Mouse (Mus musculus) skeletal muscle tissue, postnatal 0 days (tissue): ENCODE data around the gene Olfr1239. TPM values are rescaled to one million over a fixed set of nuclear protein-coding genes. Genes with fewer than 3 reads are reported as not detected.

Experiments
- polyA plus RNA-seq: library from polyadenylated mRNA; unstranded; fragments of >200 nt; fragmentation: Nextera tagmentation; extraction: Ambion mirVana; gene quantifications from 2 replicates; pipeline ENCODE4 v1.2.1, GENCODE M21; 2015

Olfr1239 gene
- polyA plus RNA-seq: not detected in 2 replicates

DNA sequence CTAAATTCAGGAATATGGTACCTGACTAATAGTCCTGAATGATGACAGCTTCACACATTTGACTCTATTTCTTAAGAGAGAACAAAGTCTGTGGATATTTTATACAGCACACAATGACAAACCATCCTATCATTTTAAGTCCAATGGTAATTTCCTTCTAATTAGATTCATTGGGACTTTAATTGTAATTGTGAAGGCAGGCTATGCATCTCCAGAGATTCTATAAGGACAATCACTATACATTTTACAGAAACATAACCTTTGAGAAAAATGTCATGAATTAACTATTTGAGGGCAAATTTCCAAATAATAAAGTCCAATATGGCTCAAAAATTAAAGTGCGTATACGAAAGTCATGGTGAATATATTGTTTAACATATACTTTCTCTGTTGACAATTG, at the start of gene Olfr1239:
TSS of gene Olfr1239 (minus strand) at position 101 of the 400 bp plus-strand sequence.

DNA sequence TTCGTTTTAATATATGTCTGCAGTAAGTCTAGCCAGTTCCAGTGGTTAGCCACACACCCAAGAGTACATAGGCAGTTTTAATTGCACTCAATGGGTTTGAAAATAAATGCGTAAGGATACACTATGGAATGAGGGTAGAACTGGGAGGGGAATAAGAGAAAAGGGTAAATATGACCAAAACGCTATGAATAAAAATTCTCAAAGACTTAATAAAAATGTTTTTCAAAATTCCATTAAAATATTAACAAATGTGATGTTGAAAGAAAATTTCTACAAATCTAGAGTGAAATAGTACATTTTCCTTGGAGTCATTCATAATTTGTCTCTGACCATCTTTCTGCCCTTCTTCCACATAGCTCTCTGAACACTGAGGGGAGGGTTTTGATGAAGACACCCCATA, 22.7 kb upstream of the Olfr1239 start, which contains the start of gene Olfr1240:
TSS of gene Olfr1240 (minus strand) at position 101 of the 400 bp plus-strand sequence.

DNA sequence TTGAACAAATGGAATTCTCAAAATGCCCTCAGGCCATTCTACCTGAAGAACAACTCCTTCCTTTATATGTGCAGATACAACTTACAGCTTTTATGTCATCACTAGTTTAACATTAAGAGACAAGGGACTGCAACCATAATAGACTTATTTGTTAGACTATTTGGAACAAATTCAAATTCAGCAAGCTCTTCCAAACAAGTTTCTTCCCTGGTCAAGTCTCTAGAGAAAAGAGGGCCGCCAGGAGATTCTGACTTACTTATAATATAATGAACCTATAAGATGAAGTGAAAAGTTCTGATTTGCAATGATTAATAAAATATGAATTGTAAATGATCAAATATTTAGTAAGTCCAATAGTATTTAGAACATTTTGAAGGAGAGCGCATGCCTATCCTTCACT, 10.6 kb downstream of the Olfr1239 start, which contains the start of gene Olfr1238:
TSS of gene Olfr1238 (minus strand) at position 101 of the 400 bp plus-strand sequence.

Other genes starting within 250 kb of the Olfr1239 start
- gene Olfr1225, start 245.7 kb downstream of the Olfr1239 start, polyA plus RNA-seq: not detected in 2 replicates
- not detected in 2 replicates for gene Olfr1226, start 220.4 kb downstream of the Olfr1239 start, polyA plus RNA-seq
- not detected in 2 replicates for gene Olfr1228, start 166.3 kb downstream of the Olfr1239 start, polyA plus RNA-seq
- gene Olfr1229, start 132.4 kb downstream of the Olfr1239 start, polyA plus RNA-seq: not detected in 2 replicates
- gene Olfr1230, start 123.1 kb downstream of the Olfr1239 start, polyA plus RNA-seq: not detected in 2 replicates
- not detected in 2 replicates for gene Olfr1231, start 113.3 kb downstream of the Olfr1239 start, polyA plus RNA-seq
- gene Olfr1232, start 90.7 kb downstream of the Olfr1239 start, polyA plus RNA-seq: not detected in 2 replicates
- not detected in 2 replicates for gene Olfr1233, start 78.0 kb downstream of the Olfr1239 start, polyA plus RNA-seq
- not detected in 2 replicates for gene Olfr1234, start 55.5 kb downstream of the Olfr1239 start, polyA plus RNA-seq
- not detected in 2 replicates for gene Olfr1238, start 10.7 kb downstream of the Olfr1239 start, polyA plus RNA-seq
- gene Olfr1240, start 22.6 kb upstream of the Olfr1239 start, polyA plus RNA-seq: not detected in 2 replicates
- not detected in 2 replicates for gene Olfr1241, start 66.7 kb upstream of the Olfr1239 start, polyA plus RNA-seq
- not detected in 2 replicates for gene Olfr1242, start 77.9 kb upstream of the Olfr1239 start, polyA plus RNA-seq
- not detected in 2 replicates for gene Olfr1243, start 111.1 kb upstream of the Olfr1239 start, polyA plus RNA-seq
- gene Olfr1245, start 158.0 kb upstream of the Olfr1239 start, polyA plus RNA-seq: not detected in 2 replicates
- not detected in 2 replicates for gene Olfr1246, start 172.8 kb upstream of the Olfr1239 start, polyA plus RNA-seq
- not detected in 2 replicates for gene Olfr1247, start 193.7 kb upstream of the Olfr1239 start, polyA plus RNA-seq
- gene Olfr1248, start 197.8 kb upstream of the Olfr1239 start, polyA plus RNA-seq: not detected in 2 replicates
- not detected in 2 replicates for gene Olfr1249, start 214.6 kb upstream of the Olfr1239 start, polyA plus RNA-seq
- gene Olfr1250, start 241.1 kb upstream of the Olfr1239 start, polyA plus RNA-seq: not detected in 2 replicates